Mouse (Mus musculus) forebrain, embryonic 14.5 days (tissue): ENCODE measurements at regions not wholly inside any gene's neighbourhood (a gene's known extent, or its start where the extent isn't known, plus 50 kb on each side); places are given as distances from the start of the nearest gene placed in this dataset.

Experiments used
- ATAC-seq: fragments of 200-750 bp; cut with Nextera tagmentation; 2 replicates; pipeline ENCODE4 v1.8.0; 2017; ENCODE audit warnings: mild to moderate bottlenecking, moderate library complexity
- DNase-seq: peaks from one replicate; pipeline ENCODE4 v3.0.0-alpha.2; 2015; ENCODE audit warnings: low spot score
- H3K27ac ChIP-seq: fragments of 300-500 bp; sonication (generic); 2 replicates; pipeline ENCODE4 v1.5.1; 2014; ENCODE audit warnings: low read depth, mild to moderate bottlenecking, control low read depth, low read length, moderate library complexity
- H3K27me3 ChIP-seq: fragments of 300-500 bp; sonication (generic); replicated peaks from 2 replicates; pipeline ENCODE4 v1.6.1; 2014; ENCODE audit warnings: low read length, control low read depth, mixed read lengths; ENCODE audit not compliant: control insufficient read depth, insufficient read depth
- H3K36me3 ChIP-seq: fragments of 300-500 bp; sonication (generic); 2 replicates; pipeline ENCODE4 v1.6.1; 2014; ENCODE audit warnings: low read length, control low read depth; ENCODE audit not compliant: control insufficient read depth, insufficient read depth
- H3K4me1 ChIP-seq: fragments of 300-500 bp; sonication (generic); 2 replicates; pipeline ENCODE4 v1.6.1; 2014; ENCODE audit warnings: antibody characterized with exemption, low read length, control low read depth; ENCODE audit not compliant: control insufficient read depth, insufficient read depth
- H3K4me2 ChIP-seq: fragments of 300-500 bp; sonication (generic); 2 replicates; pipeline ENCODE4 v1.6.1; 2014; ENCODE audit warnings: mild to moderate bottlenecking, control low read depth, low read length
- H3K4me3 ChIP-seq: fragments of 300-500 bp; sonication (generic); 2 replicates; pipeline ENCODE4 v1.5.1; 2014; ENCODE audit warnings: low read depth, low read length, control low read depth
- H3K9ac ChIP-seq: fragments of 300-500 bp; sonication (generic); 2 replicates; pipeline ENCODE4 v1.6.1; 2014; ENCODE audit warnings: mild to moderate bottlenecking, low read length, control low read depth, moderate library complexity
- H3K9me3 ChIP-seq: fragments of 300-500 bp; sonication (generic); replicated peaks from 2 replicates; pipeline ENCODE4 v1.6.1; 2016; ENCODE audit warnings: low read length, control low read depth, mixed read lengths; ENCODE audit not compliant: control insufficient read depth
- WGBS: fragments of 180-500 bp; shearing (Covaris S2); extraction: QIAGEN DNeasy Blood & Tissue Kit; methylation state at CpG from one replicate; pipeline ENCODE4 v1.1.7; 2014; 5-methylcytosine and 5-hydroxymethylcytosine counted together

- Histone ChIP-seq H3K4me2 (no peak overlapping the region), H3K27ac (no peak overlapping the region), H3K9me3 (no peaks in the 10 kb centered on the region), H3K4me3 (no peak overlapping the region), H3K27me3 (no peaks in the 10 kb centered on the region), H3K4me1 (no peaks in the 10 kb centered on the region), H3K36me3 (no peaks in the 10 kb centered on the region), H3K9ac (no peak overlapping the region)
- WGBS = 28% methylated on average over 2 of the region's 2 CpGs
- peak; percentile 79 for DNase-seq
- ATAC-seq = peak; percentile 71
These were observed 114.8 kb downstream of the Pcsk1 start for GRCm38 (mm10) chr13:75204417-75204816.

DNA sequence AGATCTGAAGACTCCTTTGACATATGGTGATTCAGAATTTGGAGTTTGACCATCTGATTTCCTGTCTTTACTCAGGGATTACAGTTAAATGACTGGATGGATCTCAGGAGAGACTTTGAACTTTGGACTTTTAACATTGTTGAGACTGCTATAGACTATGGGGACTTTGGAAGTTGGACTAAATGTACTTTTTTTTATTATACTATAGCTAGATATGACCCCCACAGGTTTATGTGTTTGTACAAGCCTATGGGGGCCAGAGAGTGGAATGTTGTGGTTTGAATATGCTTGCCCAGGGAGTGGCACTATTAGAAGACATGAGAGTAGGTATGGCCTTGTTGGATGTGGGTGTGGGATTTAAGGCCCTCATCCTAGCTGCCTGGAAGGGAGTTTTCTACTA, 134.3 kb downstream of the Pcsk1 start:
- DNase-seq = no peak
- Histone ChIP-seq H3K4me2 (no peak overlapping the region), H3K4me1 (no peaks in the 10 kb centered on the region), H3K27me3 (no peaks in the 10 kb centered on the region), H3K9me3 (no peaks in the 10 kb centered on the region), H3K9ac (no peak overlapping the region), H3K27ac (no peak overlapping the region), H3K36me3 (no peaks in the 10 kb centered on the region), H3K4me3 (no peak overlapping the region)
- no peak for ATAC-seq

GRCm38 (mm10) chr13:75225581-75226297, 136.1 kb downstream of the Pcsk1 start:
- DNase-seq = no peak
- Histone ChIP-seq H3K4me1 (no peaks in the 10 kb centered on the region), H3K36me3 (no peaks in the 10 kb centered on the region), H3K9ac (no peak overlapping the region), H3K27me3 (no peaks in the 10 kb centered on the region), H3K4me3 (no peak overlapping the region), H3K4me2 (no peak overlapping the region), H3K9me3 (no peaks in the 10 kb centered on the region), H3K27ac (no peak overlapping the region)
- ATAC-seq = no peak
- 92% methylated on average over 7 of the region's 7 CpGs for WGBS

DNA sequence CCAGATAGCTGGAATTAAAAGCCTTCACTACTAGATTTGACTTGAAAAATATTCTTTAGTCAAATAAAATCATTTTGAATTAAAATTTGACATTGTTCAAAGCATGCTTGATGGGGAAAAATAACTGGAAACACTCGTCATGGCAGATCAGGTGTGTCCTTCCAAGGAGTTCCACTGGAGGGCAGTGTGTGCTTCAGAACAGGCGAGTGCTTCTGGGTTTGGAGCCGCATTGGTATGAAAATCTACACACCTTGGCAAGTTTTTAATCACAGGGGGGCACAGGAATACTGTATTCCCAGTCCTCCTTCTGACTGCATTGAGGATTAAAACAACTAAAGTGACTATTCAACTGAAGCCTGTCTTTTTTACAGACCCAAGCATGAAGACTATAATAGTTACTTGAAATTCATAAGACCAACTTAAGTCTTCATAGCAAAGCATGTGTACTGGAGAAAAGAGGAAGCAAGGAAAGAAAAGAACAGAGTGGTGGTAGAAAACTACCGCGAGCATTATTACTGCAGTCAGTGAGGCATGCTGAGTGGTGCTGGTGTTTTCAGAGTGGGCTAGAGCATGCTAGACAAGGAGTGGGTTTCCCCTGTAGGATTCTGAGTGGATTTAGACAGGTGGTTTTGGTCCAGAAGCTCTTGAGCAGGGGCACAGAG, 138.1 kb downstream of the Pcsk1 start:
- Histone ChIP-seq H3K9me3 (no peaks in the 10 kb centered on the region), H3K36me3 (no peaks in the 10 kb centered on the region), H3K4me1 (no peaks in the 10 kb centered on the region), H3K9ac (no peak overlapping the region), H3K27ac (no peak overlapping the region), H3K27me3 (no peaks in the 10 kb centered on the region), H3K4me2 (no peak overlapping the region), H3K4me3 (no peak overlapping the region)
- 31% methylated on average over 5 of the region's 5 CpGs for WGBS
- ATAC-seq = peak; percentile 77
- DNase-seq = peak; percentile 69

- no peak overlapping the region for H3K4me3 ChIP-seq
- 47% methylated on average over 2 of the region's 2 CpGs for WGBS
These were observed 146.8 kb downstream of the Pcsk1 start for GRCm38 (mm10) chr13:75236424-75236823.

More at GRCm38 (mm10) chr13:75236424-75236823, 146.8 kb downstream of the Pcsk1 start:
- Histone ChIP-seq H3K9ac (no peak overlapping the region), H3K4me2 (no peak overlapping the region), H3K27ac (no peak overlapping the region), H3K4me1 (no peaks in the 10 kb centered on the region), H3K27me3 (no peaks in the 10 kb centered on the region), H3K9me3 (no peaks in the 10 kb centered on the region), H3K36me3 (no peaks in the 10 kb centered on the region)
- peak; percentile 33 for DNase-seq
- no peak for ATAC-seq
